Mouse (Mus musculus) kidney, adult 2 months (tissue): ENCODE measurements around the gene Kcnj4.

Experiments used
- CTCF ChIP-seq: fragments of 200-500 bp; conservative IDR thresholded peaks from 2 replicates; pipeline ENCODE4 v1.5.1; 2011; ENCODE audit warnings: low read depth, mild to moderate bottlenecking, control low read depth, low read length, moderate library complexity, mixed read lengths; ENCODE audit not compliant: insufficient read depth, insufficient read length
- POLR2A ChIP-seq: fragments of 200-500 bp; IDR thresholded peaks from one replicate; pipeline ENCODE4 v1.6.1; 2011; ENCODE audit warnings: low read depth, low read length, control low read depth

DNA sequence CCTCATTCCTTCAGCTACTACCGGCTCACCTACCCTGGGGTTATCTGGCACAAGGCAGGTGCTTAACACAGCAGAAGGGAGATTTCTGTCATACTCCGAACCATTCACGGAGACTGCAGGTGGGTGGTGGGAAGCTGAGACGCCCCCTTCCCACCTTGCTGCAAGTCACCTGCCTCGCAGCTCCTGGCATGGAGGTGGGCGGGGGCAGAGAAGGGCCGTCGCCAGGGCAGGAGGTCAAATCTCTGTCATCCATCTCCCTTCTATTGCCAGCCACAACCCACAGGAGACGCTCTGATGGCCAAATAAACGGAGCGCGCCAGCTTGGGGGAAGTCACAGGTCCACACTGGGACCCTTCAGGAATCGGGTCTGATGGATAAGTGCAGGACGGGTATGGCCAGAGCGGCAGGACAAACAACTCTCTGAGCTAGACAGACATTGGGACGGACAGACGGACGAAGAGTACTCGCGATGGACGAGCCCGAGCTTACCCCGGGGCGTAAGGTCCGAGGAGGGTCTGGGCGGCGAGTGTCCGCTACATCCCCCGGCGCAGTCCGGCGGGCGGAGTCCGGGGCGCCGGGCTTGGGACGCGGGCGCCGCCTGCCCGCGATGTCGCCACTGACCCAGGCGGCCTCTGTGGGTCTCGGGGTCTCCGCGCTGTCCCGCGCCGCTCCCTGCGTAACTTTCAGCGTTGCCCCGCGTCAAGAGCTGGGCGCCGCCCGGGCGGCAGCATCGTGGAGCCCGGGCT lies at the start of gene Kcnj4:
- TF ChIP-seq CTCF (no peak), POLR2A (no peak)
